Mouse (Mus musculus) midbrain, embryonic 12.5 days (tissue): ENCODE results near the gene Ninj1. TPM values are rescaled to one million over a fixed set of nuclear protein-coding genes. Genes with fewer than 3 reads are reported as not detected.

Experiments used
- ATAC-seq: fragments of 200-750 bp; cut with Nextera tagmentation; 2 replicates; pipeline ENCODE4 v1.8.0; 2017; ENCODE audit warnings: low read depth, moderate TSS enrichment, moderate library complexity; ENCODE audit not compliant: low FRiP score
- H3K27ac ChIP-seq: fragments of 300-500 bp; sonication (generic); replicated peaks from 2 replicates; pipeline ENCODE4 v1.5.1; 2016; ENCODE audit warnings: mild to moderate bottlenecking
- H3K27me3 ChIP-seq: fragments of 300-500 bp; sonication (generic); 2 replicates; pipeline ENCODE4 v1.6.1; 2016; ENCODE audit warnings: mild to moderate bottlenecking
- H3K36me3 ChIP-seq: fragments of 300-500 bp; sonication (generic); 2 replicates; pipeline ENCODE4 v1.6.1; 2016
- H3K4me1 ChIP-seq: fragments of 300-500 bp; sonication (generic); 2 replicates; pipeline ENCODE4 v1.6.1; 2016
- H3K4me2 ChIP-seq: fragments of 300-500 bp; sonication (generic); replicated peaks from 2 replicates; pipeline ENCODE4 v1.6.1; 2016; ENCODE audit warnings: mild to moderate bottlenecking, moderate library complexity
- H3K4me3 ChIP-seq: fragments of 300-500 bp; sonication (generic); 2 replicates; pipeline ENCODE4 v1.5.1; 2016; ENCODE audit warnings: mild to moderate bottlenecking
- H3K9ac ChIP-seq: fragments of 300-500 bp; sonication (generic); replicated peaks from 2 replicates; pipeline ENCODE4 v1.6.1; 2016; ENCODE audit warnings: mild to moderate bottlenecking, moderate library complexity
- H3K9me3 ChIP-seq: fragments of 300-500 bp; sonication (generic); 2 replicates; pipeline ENCODE4 v1.6.1; 2016; ENCODE audit warnings: mild to moderate bottlenecking
- WGBS: fragments of 180-500 bp; shearing (Covaris S2); methylation state at CpG from one replicate; pipeline ENCODE4 v1.1.7; 2016; 5-methylcytosine and 5-hydroxymethylcytosine counted together
- polyA plus RNA-seq: library from polyadenylated mRNA; unstranded; fragments of >200 nt; fragmentation: Nextera tagmentation; extraction: Ambion mirVana; gene quantifications from 2 replicates; pipeline ENCODE4 v1.2.1, GENCODE M21; 2016

Gene Ninj1
- polyA plus RNA-seq, 1 experiment from 2014 or later = 16.7 TPM

GRCm38 (mm10) chr13:49189970-49190870, 2.9 kb downstream of the Ninj1 start:
- H3K4me1 ChIP-seq = peaks cover 29% of the 10 kb centered on the region
- ATAC-seq = no peak
- no peak overlapping the region for H3K4me2 ChIP-seq
- H3K4me3 ChIP-seq = no peak overlapping the region
- H3K9me3 ChIP-seq = no peaks in the 10 kb centered on the region
- no peak overlapping the region for H3K27ac ChIP-seq
- peaks cover 34% of the 10 kb centered on the region for H3K27me3 ChIP-seq
- WGBS = 81% methylated on average over 12 of the region's 12 CpGs
- no peak overlapping the region for H3K9ac ChIP-seq
- no peaks in the 10 kb centered on the region for H3K36me3 ChIP-seq

GRCm38 (mm10) chr13:49190876-49191672, 3.8 kb downstream of the Ninj1 start:
- peaks cover 29% of the 10 kb centered on the region for H3K27me3 ChIP-seq
- no peak overlapping the region for H3K4me2 ChIP-seq
- H3K9me3 ChIP-seq = no peaks in the 10 kb centered on the region
- no peak overlapping the region for H3K9ac ChIP-seq
- H3K36me3 ChIP-seq = no peaks in the 10 kb centered on the region
- no peak for ATAC-seq
- H3K4me1 ChIP-seq = peaks cover 29% of the 10 kb centered on the region
- H3K27ac ChIP-seq = no peak overlapping the region
- WGBS = 79% methylated on average over 7 of the region's 7 CpGs
- H3K4me3 ChIP-seq = no peak overlapping the region

- Histone ChIP-seq H3K9me3 (no peaks in the 10 kb centered on the region), H3K9ac (no peak overlapping the region), H3K27ac (no peak overlapping the region), H3K4me2 (no peak overlapping the region), H3K4me1 (peaks cover 28% of the 10 kb centered on the region), H3K4me3 (no peak overlapping the region), H3K27me3 (peaks cover 24% of the 10 kb centered on the region), H3K36me3 (no peaks in the 10 kb centered on the region)
- 64% methylated on average over 5 of the region's 5 CpGs for WGBS
- no peak for ATAC-seq
These were observed 4.4 kb downstream of the Ninj1 start for GRCm38 (mm10) chr13:49191673-49192035.

- Histone ChIP-seq H3K9me3 (no peaks in the 10 kb centered on the region), H3K4me2 (no peak overlapping the region), H3K27me3 (peaks cover 21% of the 10 kb centered on the region; the same call in 1 of the 2 replicates), H3K4me1 (peaks cover 24% of the 10 kb centered on the region), H3K27ac (no peak overlapping the region), H3K36me3 (no peaks in the 10 kb centered on the region), H3K4me3 (no peak overlapping the region), H3K9ac (no peak overlapping the region)
- ATAC-seq = no peak
- 77% methylated on average over 16 of the region's 16 CpGs for WGBS
These were observed 5.0 kb downstream of the Ninj1 start for GRCm38 (mm10) chr13:49192156-49192855.

GRCm38 (mm10) chr13:49193650-49194049, 6.4 kb downstream of the Ninj1 start:
- Histone ChIP-seq H3K9ac (no peak overlapping the region), H3K27ac (no peak overlapping the region), H3K4me2 (no peak overlapping the region), H3K36me3 (no peaks in the 10 kb centered on the region), H3K9me3 (no peaks in the 10 kb centered on the region), H3K27me3 (peaks cover 9% of the 10 kb centered on the region; the same call in 1 of the 2 replicates), H3K4me1 (peaks cover 14% of the 10 kb centered on the region), H3K4me3 (no peak overlapping the region)
- ATAC-seq = no peak
- 93% methylated on average over 17 of the region's 17 CpGs for WGBS

GRCm38 (mm10) chr13:49194811-49195210, 7.5 kb downstream of the Ninj1 start:
- WGBS = 95% methylated on average over 13 of the region's 13 CpGs
- no peak overlapping the region for H3K9ac ChIP-seq
- H3K4me2 ChIP-seq = no peak overlapping the region
- no peak for ATAC-seq
- H3K36me3 ChIP-seq = no peaks in the 10 kb centered on the region
- H3K4me1 ChIP-seq = peaks cover 10% of the 10 kb centered on the region
- H3K27me3 ChIP-seq = no peaks in the 10 kb centered on the region
- no peak overlapping the region for H3K4me3 ChIP-seq
- no peaks in the 10 kb centered on the region for H3K9me3 ChIP-seq
- no peak overlapping the region for H3K27ac ChIP-seq

- H3K4me1 ChIP-seq = peaks cover 10% of the 10 kb centered on the region
- 94% methylated on average over 7 of the region's 7 CpGs for WGBS
- H3K4me2 ChIP-seq = no peak overlapping the region
- H3K9me3 ChIP-seq = no peaks in the 10 kb centered on the region
- H3K27me3 ChIP-seq = no peaks in the 10 kb centered on the region
- H3K4me3 ChIP-seq = no peak overlapping the region
- no peaks in the 10 kb centered on the region for H3K36me3 ChIP-seq
- H3K9ac ChIP-seq = no peak overlapping the region
- H3K27ac ChIP-seq = no peak overlapping the region
- no peak for ATAC-seq
These were observed 8.4 kb downstream of the Ninj1 start for GRCm38 (mm10) chr13:49195651-49196050.

- Histone ChIP-seq H3K9ac (no peak overlapping the region), H3K9me3 (no peaks in the 10 kb centered on the region), H3K27me3 (no peaks in the 10 kb centered on the region), H3K4me3 (no peak overlapping the region), H3K36me3 (no peaks in the 10 kb centered on the region), H3K4me2 (no peak overlapping the region), H3K27ac (no peak overlapping the region), H3K4me1 (peaks cover 7% of the 10 kb centered on the region)
- ATAC-seq = no peak
- 86% methylated on average over 5 of the region's 5 CpGs for WGBS
These were observed 8.9 kb downstream of the Ninj1 start for GRCm38 (mm10) chr13:49196211-49196610.

GRCm38 (mm10) chr13:49196766-49197165, 9.5 kb downstream of the Ninj1 start:
- Histone ChIP-seq H3K9ac (no peak overlapping the region), H3K4me1 (peaks cover 2% of the 10 kb centered on the region; the same call in 1 of the 2 replicates), H3K4me2 (no peak overlapping the region), H3K27ac (no peak overlapping the region), H3K36me3 (no peaks in the 10 kb centered on the region), H3K4me3 (no peak overlapping the region), H3K9me3 (no peaks in the 10 kb centered on the region), H3K27me3 (no peaks in the 10 kb centered on the region)
- 81% methylated on average over 6 of the region's 6 CpGs for WGBS
- no peak for ATAC-seq

GRCm38 (mm10) chr13:49198734-49199133, 11.4 kb downstream of the Ninj1 start:
- no peak for ATAC-seq
- H3K27ac ChIP-seq = no peak overlapping the region
- H3K9me3 ChIP-seq = no peaks in the 10 kb centered on the region
- H3K27me3 ChIP-seq = no peaks in the 10 kb centered on the region
- H3K9ac ChIP-seq = no peak overlapping the region
- WGBS = 91% methylated on average over 9 of the region's 9 CpGs
- H3K36me3 ChIP-seq = no peaks in the 10 kb centered on the region
- H3K4me3 ChIP-seq = no peak overlapping the region
- no peak overlapping the region for H3K4me2 ChIP-seq
- no peaks in the 10 kb centered on the region for H3K4me1 ChIP-seq

- ATAC-seq = no peak
These were observed 12.6 kb downstream of the Ninj1 start for GRCm38 (mm10) chr13:49199891-49200290.

GRCm38 (mm10) chr13:49200688-49201087, 13.4 kb downstream of the Ninj1 start:
- peaks cover 5% of the 10 kb centered on the region; the same call in 1 of the 2 replicates for H3K4me1 ChIP-seq
- no peak overlapping the region for H3K9ac ChIP-seq
- H3K4me3 ChIP-seq = no peak overlapping the region
- 89% methylated on average over 13 of the region's 13 CpGs for WGBS
- no peaks in the 10 kb centered on the region for H3K9me3 ChIP-seq
- no peak for ATAC-seq
- H3K27me3 ChIP-seq = no peaks in the 10 kb centered on the region
- no peaks in the 10 kb centered on the region for H3K36me3 ChIP-seq
- H3K4me2 ChIP-seq = no peak overlapping the region
- no peak overlapping the region for H3K27ac ChIP-seq

More at GRCm38 (mm10) chr13:49199891-49200290, 12.6 kb downstream of the Ninj1 start:
- WGBS = 87% methylated on average over 7 of the region's 7 CpGs
- Histone ChIP-seq H3K4me1 (no peaks in the 10 kb centered on the region), H3K36me3 (no peaks in the 10 kb centered on the region), H3K9ac (no peak overlapping the region), H3K27ac (no peak overlapping the region), H3K4me2 (no peak overlapping the region), H3K27me3 (no peaks in the 10 kb centered on the region), H3K4me3 (no peak overlapping the region), H3K9me3 (no peaks in the 10 kb centered on the region)
